Mouse (Mus musculus) cerebellum, adult 2 months (tissue): ENCODE data around the gene Gm21974.

Experiments
- CTCF ChIP-seq: fragments of 200-500 bp; IDR thresholded peaks from 2 replicates; pipeline ENCODE4 v1.5.1; 2011; ENCODE audit warnings: low read depth, mild to moderate bottlenecking, control low read depth, low read length, moderate library complexity, borderline replicate concordance; ENCODE audit not compliant: insufficient read depth
- POLR2A ChIP-seq: fragments of 200-500 bp; IDR thresholded peaks from 2 replicates; pipeline ENCODE4 v1.6.1; 2011; ENCODE audit warnings: low read length, control low read depth, borderline replicate concordance; ENCODE audit not compliant: insufficient read depth

DNA sequence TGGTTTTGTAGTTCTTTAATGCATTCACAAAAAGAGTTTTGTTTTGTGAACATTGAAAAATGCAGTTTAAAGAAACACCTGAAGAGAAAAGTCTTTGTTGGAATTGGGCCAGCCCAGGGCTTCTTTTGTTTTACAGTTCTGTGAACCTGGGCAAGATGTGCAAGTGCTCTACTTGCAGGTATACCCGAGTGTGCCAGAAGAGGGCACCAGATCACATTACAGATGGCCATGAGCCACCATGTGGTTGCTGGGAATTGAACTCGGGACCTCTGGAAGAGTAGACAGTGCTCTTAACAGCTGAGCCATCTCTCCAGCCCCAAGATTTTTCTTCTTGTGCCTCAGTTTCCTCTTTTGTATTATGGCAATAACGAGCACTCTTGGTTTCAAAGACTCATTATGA, 22.9 kb upstream of the Gm21974 start:
- peak; percentile 45 for TF ChIP-seq CTCF
- no peak for TF ChIP-seq POLR2A
